Mouse (Mus musculus) forebrain, embryonic 10.5 days (tissue): Measurements from ENCODE around the gene Ssc4d. TPM values are rescaled to one million over a fixed set of nuclear protein-coding genes. Genes with fewer than 3 reads are reported as not detected.
A peak's percentile ranks its signal among the peaks of the same experiment; 100 is the strongest.

Source experiments
- DNase-seq: peaks from one replicate; pipeline ENCODE4 v3.0.0-alpha.2; 2017; ENCODE audit warnings: low spot score; ENCODE audit errors: extremely low spot score
- H3K27ac ChIP-seq: fragments of 300-500 bp; sonication (generic); 2 replicates; pipeline ENCODE4 v1.5.1; 2016; ENCODE audit warnings: mild to moderate bottlenecking
- H3K27me3 ChIP-seq: fragments of 300-500 bp; sonication (generic); 2 replicates; pipeline ENCODE4 v1.6.1; 2016; ENCODE audit warnings: mild to moderate bottlenecking; ENCODE audit not compliant: poor library complexity, severe bottlenecking
- H3K36me3 ChIP-seq: fragments of 300-500 bp; sonication (generic); replicated peaks from 2 replicates; pipeline ENCODE4 v1.6.1; 2016; ENCODE audit warnings: mild to moderate bottlenecking, moderate library complexity
- H3K4me1 ChIP-seq: fragments of 300-500 bp; sonication (generic); 2 replicates; pipeline ENCODE4 v1.6.1; 2016
- H3K4me3 ChIP-seq: fragments of 300-500 bp; sonication (generic); 2 replicates; pipeline ENCODE4 v1.5.1; 2016; ENCODE audit warnings: mild to moderate bottlenecking, moderate library complexity
- H3K9me3 ChIP-seq: fragments of 300-500 bp; sonication (generic); 2 replicates; pipeline ENCODE4 v1.6.1; 2016; ENCODE audit warnings: mild to moderate bottlenecking, moderate library complexity
- WGBS: fragments of 180-500 bp; shearing (Covaris S2); methylation state at CpG from one replicate; pipeline ENCODE4 v1.1.7; 2016; 5-methylcytosine and 5-hydroxymethylcytosine counted together
- polyA plus RNA-seq: library from polyadenylated mRNA; unstranded; fragments of >200 nt; fragmentation: Nextera tagmentation; extraction: Ambion mirVana; gene quantifications from 2 replicates; pipeline ENCODE4 v1.2.1, GENCODE M21; 2016

Gene Ssc4d
- polyA plus RNA-seq = 1.7 and 1.9 TPM in 2 replicates

- no peaks in the 10 kb centered on the region for H3K36me3 ChIP-seq
- WGBS = 23% methylated on average over 9 of the region's 9 CpGs
- H3K4me3 ChIP-seq = peak within 1 kb of the TSS; percentile 29
- H3K9me3 ChIP-seq = no peaks in the 10 kb centered on the region
- peak within 1 kb of the TSS; percentile 40; the same call in 1 of the 2 replicates for H3K27ac ChIP-seq
- peaks cover 9% of the 10 kb centered on the region for H3K4me1 ChIP-seq
- no peaks in the 10 kb centered on the region for H3K27me3 ChIP-seq
- DNase-seq = no peak
Observed at GRCm38 (mm10) chr5:135974365-135974764, at the start of gene Ssc4d. Gene Ssc4d, minus strand, starts transcription at chr5:135974531.

- H3K36me3 ChIP-seq = peaks cover 44% of the 10 kb centered on the region
- WGBS = 52% methylated on average over 1 of the region's 1 CpGs
Observed at GRCm38 (mm10) chr5:136019907-136020306, 45.6 kb upstream of the Ssc4d start.

GRCm38 (mm10) chr5:136018726-136019125 lies 44.4 kb upstream of the Ssc4d start:
- Histone ChIP-seq H3K4me1 (0 out of 2 replicates have a peak, but pooled peaks cover 2% of the 10 kb centered on the region), H3K27me3 (no peaks in the 10 kb centered on the region), H3K36me3 (peaks cover 52% of the 10 kb centered on the region), H3K27ac (no peak overlapping the region), H3K9me3 (no peaks in the 10 kb centered on the region), H3K4me3 (no peak overlapping the region)
- WGBS = 90% methylated on average over 2 of the region's 2 CpGs
- DNase-seq = no peak

More at GRCm38 (mm10) chr5:136019907-136020306, 45.6 kb upstream of the Ssc4d start:
- Histone ChIP-seq H3K9me3 (no peaks in the 10 kb centered on the region), H3K4me3 (no peak overlapping the region), H3K4me1 (0 out of 2 replicates have a peak, but pooled peaks cover 2% of the 10 kb centered on the region), H3K27ac (no peak overlapping the region), H3K27me3 (no peaks in the 10 kb centered on the region)
- DNase-seq = no peak

GRCm38 (mm10) chr5:136017262-136017661 lies 42.9 kb upstream of the Ssc4d start:
- Histone ChIP-seq H3K4me1 (0 out of 2 replicates have a peak, but pooled peaks cover 2% of the 10 kb centered on the region), H3K27ac (no peak overlapping the region), H3K4me3 (no peak overlapping the region), H3K9me3 (no peaks in the 10 kb centered on the region), H3K27me3 (no peaks in the 10 kb centered on the region), H3K36me3 (peaks cover 65% of the 10 kb centered on the region)
- WGBS = 92% methylated on average over 6 of the region's 6 CpGs
- no peak for DNase-seq

- Histone ChIP-seq H3K27me3 (no peaks in the 10 kb centered on the region), H3K9me3 (no peaks in the 10 kb centered on the region), H3K27ac (no peak overlapping the region), H3K4me3 (no peak overlapping the region), H3K4me1 (0 out of 2 replicates have a peak, but pooled peaks cover 2% of the 10 kb centered on the region), H3K36me3 (peaks cover 65% of the 10 kb centered on the region)
- WGBS = 89% methylated on average over 10 of the region's 10 CpGs
- no peak for DNase-seq
Observed at GRCm38 (mm10) chr5:136016014-136016876, 41.9 kb upstream of the Ssc4d start.

- Histone ChIP-seq H3K27ac (no peak overlapping the region), H3K4me1 (0 out of 2 replicates have a peak, but pooled peaks cover 2% of the 10 kb centered on the region), H3K27me3 (no peaks in the 10 kb centered on the region), H3K36me3 (peaks cover 68% of the 10 kb centered on the region), H3K9me3 (no peaks in the 10 kb centered on the region), H3K4me3 (no peak overlapping the region)
- 87% methylated on average over 10 of the region's 10 CpGs for WGBS
- DNase-seq = no peak
Observed at GRCm38 (mm10) chr5:136015586-136015985, 41.3 kb upstream of the Ssc4d start.

- no peak for DNase-seq
- Histone ChIP-seq H3K27me3 (no peaks in the 10 kb centered on the region), H3K4me1 (0 out of 2 replicates have a peak, but pooled peaks cover 2% of the 10 kb centered on the region), H3K36me3 (peaks cover 68% of the 10 kb centered on the region), H3K27ac (no peak overlapping the region), H3K4me3 (no peak overlapping the region), H3K9me3 (no peaks in the 10 kb centered on the region)
- 84% methylated on average over 10 of the region's 10 CpGs for WGBS
Observed at GRCm38 (mm10) chr5:136014877-136015276, 40.5 kb upstream of the Ssc4d start.

- Histone ChIP-seq H3K27ac (no peak overlapping the region), H3K36me3 (peaks cover 43% of the 10 kb centered on the region), H3K27me3 (no peaks in the 10 kb centered on the region), H3K4me3 (no peak overlapping the region), H3K4me1 (peaks cover 9% of the 10 kb centered on the region), H3K9me3 (no peaks in the 10 kb centered on the region)
- WGBS = 86% methylated on average over 7 of the region's 7 CpGs
- DNase-seq = no peak
Observed at GRCm38 (mm10) chr5:136007745-136008144, 33.4 kb upstream of the Ssc4d start.

- no peaks in the 10 kb centered on the region for H3K27me3 ChIP-seq
- WGBS = 89% methylated on average over 4 of the region's 4 CpGs
Observed at GRCm38 (mm10) chr5:136004537-136004936, 30.2 kb upstream of the Ssc4d start.

GRCm38 (mm10) chr5:136002751-136003151 lies 28.4 kb upstream of the Ssc4d start:
- peaks cover 17% of the 10 kb centered on the region for H3K4me1 ChIP-seq
- WGBS = 34% methylated on average over 3 of the region's 3 CpGs
- no peak overlapping the region for H3K27ac ChIP-seq
- no peak overlapping the region for H3K4me3 ChIP-seq
- H3K36me3 ChIP-seq = peaks cover 55% of the 10 kb centered on the region
- H3K27me3 ChIP-seq = no peaks in the 10 kb centered on the region
- H3K9me3 ChIP-seq = peaks cover 6% of the 10 kb centered on the region; the same call in 1 of the 2 replicates
- no peak for DNase-seq

More at GRCm38 (mm10) chr5:136004537-136004936, 30.2 kb upstream of the Ssc4d start:
- H3K4me3 ChIP-seq = no peak overlapping the region
- peaks cover 17% of the 10 kb centered on the region for H3K4me1 ChIP-seq
- H3K27ac ChIP-seq = no peak overlapping the region
- DNase-seq = no peak
- H3K9me3 ChIP-seq = peaks cover 3% of the 10 kb centered on the region; the same call in 1 of the 2 replicates
- peaks cover 44% of the 10 kb centered on the region for H3K36me3 ChIP-seq

GRCm38 (mm10) chr5:136002325-136002724 lies 28.0 kb upstream of the Ssc4d start:
- Histone ChIP-seq H3K27me3 (no peaks in the 10 kb centered on the region), H3K4me3 (no peak overlapping the region), H3K36me3 (peaks cover 59% of the 10 kb centered on the region), H3K9me3 (peaks cover 6% of the 10 kb centered on the region; the same call in 1 of the 2 replicates), H3K4me1 (peaks cover 17% of the 10 kb centered on the region), H3K27ac (peak overlapping the region; percentile 35; the same call in 1 of the 2 replicates)
- 70% methylated on average over 2 of the region's 2 CpGs for WGBS
- no peak for DNase-seq

GRCm38 (mm10) chr5:136001222-136001621 lies 26.9 kb upstream of the Ssc4d start:
- Histone ChIP-seq H3K36me3 (peaks cover 70% of the 10 kb centered on the region), H3K4me3 (no peak overlapping the region), H3K9me3 (peaks cover 6% of the 10 kb centered on the region; the same call in 1 of the 2 replicates), H3K4me1 (peaks cover 19% of the 10 kb centered on the region), H3K27me3 (no peaks in the 10 kb centered on the region), H3K27ac (no peak overlapping the region)
- WGBS = 94% methylated on average over 6 of the region's 6 CpGs
- no peak for DNase-seq

GRCm38 (mm10) chr5:135996162-135996561 lies 21.8 kb upstream of the Ssc4d start:
- H3K4me1 ChIP-seq = peaks cover 14% of the 10 kb centered on the region
- H3K4me3 ChIP-seq = no peak overlapping the region
- WGBS = 93% methylated on average over 8 of the region's 8 CpGs

More at GRCm38 (mm10) chr5:135996162-135996561, 21.8 kb upstream of the Ssc4d start:
- Histone ChIP-seq H3K27ac (no peak overlapping the region), H3K9me3 (peaks cover 3% of the 10 kb centered on the region; the same call in 1 of the 2 replicates), H3K36me3 (peaks cover 49% of the 10 kb centered on the region), H3K27me3 (no peaks in the 10 kb centered on the region)
- DNase-seq = no peak
